Mouse (Mus musculus) liver, embryonic 14.5 days (tissue): ENCODE measurements around the gene Sapcd2. TPM values are rescaled to one million over a fixed set of nuclear protein-coding genes. Genes with fewer than 3 reads are reported as not detected.

Experiments
- ATAC-seq: fragments of 200-750 bp; cut with Nextera tagmentation; 2 replicates; pipeline ENCODE4 v1.8.0; 2017; ENCODE audit warnings: moderate number of reproducible peaks, mild to moderate bottlenecking, moderate library complexity; ENCODE audit not compliant: insufficient read depth
- DNase-seq, 3 experiments: peaks; one replicate each; pipeline ENCODE4 v3.0.0-alpha.2; 2012 to 2013; ENCODE audit warnings: low read depth in 3 of 3, low spot score in 3 of 3
- H3K27ac ChIP-seq: fragments of 300-500 bp; sonication (generic); 2 replicates; pipeline ENCODE4 v1.5.1; 2014; ENCODE audit warnings: moderate library complexity, mild to moderate bottlenecking, control low read depth, inconsistent platforms
- H3K27me3 ChIP-seq: fragments of 300-500 bp; sonication (generic); 2 replicates; pipeline ENCODE4 v1.6.1; 2014; ENCODE audit warnings: mild to moderate bottlenecking, low read length, moderate library complexity; ENCODE audit not compliant: control insufficient read depth, insufficient read depth
- H3K36me3 ChIP-seq: fragments of 300-500 bp; sonication (generic); replicated peaks from 2 replicates; pipeline ENCODE4 v1.6.1; 2014; ENCODE audit warnings: low read depth; ENCODE audit not compliant: control insufficient read depth, insufficient read depth
- H3K4me1 ChIP-seq, 2 experiments: fragments of 200-500 bp in 1 of 2; fragments of 300-500 bp in 1 of 2; sonication (generic) in 1 of 2; replicated peaks; 2 replicates each; pipeline ENCODE4 v1.6.1; 2012 to 2014; ENCODE audit warnings: antibody characterized with exemption in 1 of 2, inconsistent platforms in 1 of 2, low read length in 1 of 2; ENCODE audit not compliant: control insufficient read depth in 2 of 2, insufficient read depth in 2 of 2
- H3K4me2 ChIP-seq: fragments of 300-500 bp; sonication (generic); 2 replicates; pipeline ENCODE4 v1.6.1; 2014; ENCODE audit warnings: low read depth, mild to moderate bottlenecking, control low read depth, moderate library complexity
- H3K4me3 ChIP-seq, 2 experiments: fragments of 200-500 bp in 1 of 2; fragments of 300-500 bp in 1 of 2; sonication (generic) in 1 of 2; 2 replicates each; pipeline ENCODE4 v1.5.1; 2012 to 2014; ENCODE audit warnings: low read depth in 2 of 2, low read length in 2 of 2, mild to moderate bottlenecking in 2 of 2, control low read depth in 1 of 2, inconsistent platforms in 1 of 2, moderate library complexity in 1 of 2; ENCODE audit not compliant: insufficient read depth in 1 of 2
- H3K9ac ChIP-seq: fragments of 300-500 bp; sonication (generic); replicated peaks from 2 replicates; pipeline ENCODE4 v1.6.1; 2014; ENCODE audit warnings: mild to moderate bottlenecking, control low read depth, moderate library complexity
- H3K9me3 ChIP-seq: fragments of 300-500 bp; sonication (generic); 2 replicates; pipeline ENCODE4 v1.6.1; 2016; ENCODE audit warnings: low read length, mixed read lengths; ENCODE audit not compliant: control insufficient read depth
- CTCF ChIP-seq: IDR thresholded peaks from 2 replicates; pipeline ENCODE4 v1.5.1; 2016; ENCODE audit warnings: antibody characterized with exemption, low read depth, control low read depth
- EP300 ChIP-seq: IDR thresholded peaks from 2 replicates; pipeline ENCODE4 v1.6.1; 2016; ENCODE audit warnings: antibody characterized with exemption, low read depth
- WGBS: fragments of 180-500 bp; shearing (Covaris S2); extraction: QIAGEN DNeasy Blood & Tissue Kit; methylation state at CpG from one replicate; pipeline ENCODE4 v1.1.7; 2014; ENCODE audit not compliant: insufficient replicate concordance; 5-methylcytosine and 5-hydroxymethylcytosine counted together
- polyA plus RNA-seq, 2 experiments: library from polyadenylated mRNA; depleted of rRNA in 1 of 2; stranded (reverse) in 1 of 2; unstranded in 1 of 2; fragments of >200 nt; fragmentation: Nextera tagmentation in 1 of 2; extraction: Ambion mirVana in 1 of 2; gene quantifications; 2 replicates each; pipeline versions ENCODE4 v1.2.1 to v1.2.3; 2012 to 2014

The Sapcd2 gene
- polyA plus RNA-seq, 2 experiments: 17.9 to 20.1 TPM

DNA sequence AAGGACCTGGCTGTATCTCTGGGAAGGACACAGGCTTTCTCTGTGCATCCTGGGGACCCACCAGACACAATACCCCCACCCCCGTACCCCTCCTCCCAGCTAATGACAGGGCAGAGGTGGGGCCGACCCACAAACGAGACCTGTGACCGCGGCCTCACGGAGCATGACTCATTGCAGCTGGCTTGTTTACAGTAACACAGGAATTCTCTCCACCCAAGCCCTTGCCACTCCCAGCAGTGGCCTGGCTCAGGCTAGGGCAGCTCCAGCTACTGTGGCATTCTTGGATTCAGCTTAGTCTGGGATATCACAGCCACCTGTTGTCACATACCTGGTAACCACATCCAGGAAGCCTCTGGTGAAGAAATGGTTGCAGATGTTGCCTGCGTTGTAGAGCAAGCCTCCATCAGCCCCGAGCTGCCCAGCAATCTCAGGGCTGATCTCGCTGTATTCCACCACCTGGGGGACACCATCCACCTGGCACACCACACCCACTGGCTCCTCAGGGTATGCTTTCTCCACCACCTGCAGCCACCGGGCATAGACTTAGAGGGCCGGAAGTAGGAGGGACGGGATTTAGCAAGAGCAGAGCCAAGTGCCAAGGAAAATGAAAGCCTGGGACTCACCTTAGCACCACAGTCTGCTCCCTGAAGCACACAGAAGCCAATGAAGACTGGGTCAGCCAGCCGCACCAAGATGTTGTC, 8.5 kb upstream of the Sapcd2 start:
- Histone ChIP-seq H3K27ac (no peak overlapping the region), H3K4me2 (no peak overlapping the region), H3K27me3 (peaks cover 4% of the 10 kb centered on the region; the same call in 1 of the 2 replicates), H3K9me3 (no peaks in the 10 kb centered on the region), H3K9ac (no peak overlapping the region), H3K4me1 (peaks cover 0 to 4% of the 10 kb centered on the region in 2 experiments; a peak in 2 of 4 replicates), H3K4me3 (no peak overlapping the region), H3K36me3 (no peaks in the 10 kb centered on the region)
- WGBS: 71% methylated on average over 13 of the region's 13 CpGs
- no peak for TF ChIP-seq CTCF
- ATAC-seq (no peak), DNase-seq (no peak)

DNA sequence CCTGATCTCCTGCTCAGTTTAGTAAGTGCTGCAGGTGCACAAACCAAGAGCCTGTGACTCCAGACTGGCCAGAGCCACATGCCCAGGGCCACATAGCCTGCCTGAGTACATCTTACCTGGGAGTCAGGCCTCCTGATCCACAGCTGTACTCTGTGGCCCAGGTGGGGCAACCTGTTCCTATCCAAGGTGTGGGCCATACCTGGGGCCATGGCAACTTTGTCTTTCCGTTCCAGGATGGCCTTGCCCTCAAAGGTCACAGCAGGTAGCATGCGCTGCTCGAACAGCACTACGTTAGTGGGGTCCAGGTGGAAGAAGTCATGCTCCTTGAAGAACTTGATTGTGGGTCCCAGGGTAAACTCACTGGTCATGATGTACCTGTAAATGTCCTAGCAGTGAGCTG, 7.8 kb upstream of the Sapcd2 start:
- H3K4me3 ChIP-seq: peak overlapping the region in 1 of 2 experiments; percentile 51; a peak in 2 of 4 replicates

DNA sequence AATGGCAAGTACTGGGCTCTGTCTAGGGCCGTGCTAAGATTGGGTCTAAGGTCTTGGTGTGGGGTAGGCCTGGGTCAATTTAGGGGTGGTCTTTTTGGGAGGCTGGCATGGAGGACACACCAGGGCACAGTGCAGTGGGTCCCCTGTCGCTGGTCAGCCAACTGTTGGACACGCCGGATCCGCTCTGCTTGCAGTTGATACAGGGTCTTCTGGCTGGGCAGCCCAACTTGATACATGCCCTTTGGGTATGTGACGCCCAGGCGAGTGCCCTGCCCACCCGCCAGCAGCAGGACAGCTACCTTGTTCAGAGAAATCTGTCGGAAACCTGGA, 7.4 kb upstream of the Sapcd2 start:
- no peak for DNase-seq
- H3K27ac ChIP-seq: no peak overlapping the region
- peak overlapping the region; percentile 51 to 67 for H3K4me3 ChIP-seq
- H3K4me2 ChIP-seq: peak overlapping the region; percentile 88
- peak overlapping the region; percentile 51 for H3K9ac ChIP-seq
- 31% methylated on average over 9 of the region's 9 CpGs for WGBS
- TF ChIP-seq EP300 (no peak), CTCF (no peak)
- H3K4me1 ChIP-seq: peaks cover 0 to 5% of the 10 kb centered on the region in 2 experiments
- ATAC-seq: no peak
- no peaks in the 10 kb centered on the region for H3K36me3 ChIP-seq
- H3K9me3 ChIP-seq: no peaks in the 10 kb centered on the region
- H3K27me3 ChIP-seq: peaks cover 4% of the 10 kb centered on the region; the same call in 1 of the 2 replicates

More for the DNA sequence above, 7.8 kb upstream of the Sapcd2 start:
- ATAC-seq (no peak), DNase-seq (no peak)
- Histone ChIP-seq H3K36me3 (no peaks in the 10 kb centered on the region), H3K4me1 (peaks cover 0 to 4% of the 10 kb centered on the region in 2 experiments; a peak in 2 of 4 replicates), H3K4me2 (peak overlapping the region; percentile 88), H3K27me3 (peaks cover 4% of the 10 kb centered on the region; the same call in 1 of the 2 replicates), H3K9ac (no peak overlapping the region), H3K9me3 (no peaks in the 10 kb centered on the region), H3K27ac (no peak overlapping the region)
- TF ChIP-seq CTCF (no peak), EP300 (no peak)
- WGBS: 78% methylated on average over 4 of the region's 4 CpGs

DNA sequence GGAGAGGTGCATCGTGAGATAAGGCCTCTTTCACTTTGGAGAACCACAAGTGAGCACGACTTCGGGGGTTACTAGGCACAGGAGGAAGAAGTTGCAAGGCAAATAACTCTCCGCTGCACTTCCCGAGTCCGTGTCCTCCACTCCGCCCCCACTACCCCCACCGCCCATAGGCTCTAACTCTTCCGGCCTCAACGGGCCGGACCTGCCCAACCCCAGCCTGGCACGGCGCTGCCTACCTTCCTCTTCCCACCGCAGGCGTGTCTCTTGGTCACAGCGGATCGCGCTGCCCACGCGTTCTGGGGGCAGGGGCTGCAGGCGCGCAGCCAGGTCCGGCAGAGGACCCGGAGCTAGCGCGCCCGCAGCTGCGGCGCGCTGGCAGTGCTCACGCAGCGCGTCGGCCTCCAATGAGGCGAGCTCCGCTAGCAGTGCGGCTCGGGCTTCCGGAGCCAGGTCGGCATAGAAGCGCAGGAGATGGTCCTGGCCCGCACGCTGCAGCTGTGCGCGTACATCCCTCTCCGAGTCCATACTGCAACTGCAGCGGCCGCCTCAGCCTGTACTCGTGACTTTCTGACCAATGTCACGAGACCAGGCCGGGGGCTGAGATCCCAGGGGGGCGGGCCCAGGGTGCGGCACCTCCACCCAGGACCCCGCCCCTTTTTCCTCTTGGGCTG, 6.9 kb upstream of the Sapcd2 start, which contains the start of gene Uap1l1:
Gene Uap1l1 (minus strand): TSS at position 592 of the 671 bp plus-strand sequence.
- peak within 1 kb of the TSS; percentile 51 for H3K9ac ChIP-seq
- TF ChIP-seq EP300: no peak
- no peak for TF ChIP-seq CTCF
- H3K4me1 ChIP-seq: peaks cover 2 to 10% of the 10 kb centered on the region in 2 experiments
- H3K4me2 ChIP-seq: peak within 1 kb of the TSS; percentile 88
- H3K36me3 ChIP-seq: no peaks in the 10 kb centered on the region
- DNase-seq (peak in 2 of 3 experiments; percentile 40 to 52), ATAC-seq (peak; percentile 67)
- H3K27me3 ChIP-seq: peaks cover 4% of the 10 kb centered on the region; the same call in 1 of the 2 replicates
- no peak within 1 kb of the TSS for H3K27ac ChIP-seq
- H3K4me3 ChIP-seq: peak within 1 kb of the TSS; percentile 51 to 67
- WGBS: under 1% methylated on average over 54 of the region's 54 CpGs
- H3K9me3 ChIP-seq: no peaks in the 10 kb centered on the region

DNA sequence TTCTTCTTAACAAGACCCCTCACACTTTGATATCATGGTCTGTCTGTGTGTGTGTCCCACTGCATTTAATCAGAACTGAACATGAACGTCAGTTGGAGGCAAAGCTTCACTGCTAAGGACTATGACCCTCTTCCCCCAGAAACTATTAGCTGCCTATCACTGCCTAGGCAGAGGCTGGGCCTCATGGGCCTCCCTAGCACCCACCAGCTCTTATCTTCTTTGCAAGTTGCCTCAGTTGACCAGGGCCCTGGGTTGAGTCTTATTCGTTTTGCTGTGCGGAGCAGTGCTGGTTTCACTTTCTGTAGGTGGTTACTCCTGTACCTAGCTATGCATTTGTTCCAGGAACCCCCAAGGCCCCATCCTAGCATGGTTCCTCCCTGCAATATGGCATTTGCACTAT, 2.1 kb upstream of the Sapcd2 start:
- no peaks in the 10 kb centered on the region; the same call in none of the 2 replicates for H3K36me3 ChIP-seq
- peaks cover 4% of the 10 kb centered on the region; the same call in 1 of the 2 replicates for H3K27me3 ChIP-seq
- peak overlapping the region; percentile 3 to 23; a peak in 2 of 4 replicates for H3K4me3 ChIP-seq
- H3K4me1 ChIP-seq: peaks cover 20 to 35% of the 10 kb centered on the region in 2 experiments
- TF ChIP-seq EP300: peak; percentile 27; the same call in 1 of the 2 replicates
- TF ChIP-seq CTCF: no peak
- ATAC-seq (peak; percentile 49), DNase-seq (peak in 2 of 3 experiments; percentile 42 to 49)
- 23% methylated on average over 3 of the region's 3 CpGs for WGBS
- no peaks in the 10 kb centered on the region for H3K9me3 ChIP-seq
- peak overlapping the region; percentile 63 for H3K27ac ChIP-seq
- H3K4me2 ChIP-seq: peak overlapping the region; percentile 70
- H3K9ac ChIP-seq: peak overlapping the region; percentile 33
